Mouse (Mus musculus): ENCODE measurements around the gene Idua.

Gene Idua

DNA sequence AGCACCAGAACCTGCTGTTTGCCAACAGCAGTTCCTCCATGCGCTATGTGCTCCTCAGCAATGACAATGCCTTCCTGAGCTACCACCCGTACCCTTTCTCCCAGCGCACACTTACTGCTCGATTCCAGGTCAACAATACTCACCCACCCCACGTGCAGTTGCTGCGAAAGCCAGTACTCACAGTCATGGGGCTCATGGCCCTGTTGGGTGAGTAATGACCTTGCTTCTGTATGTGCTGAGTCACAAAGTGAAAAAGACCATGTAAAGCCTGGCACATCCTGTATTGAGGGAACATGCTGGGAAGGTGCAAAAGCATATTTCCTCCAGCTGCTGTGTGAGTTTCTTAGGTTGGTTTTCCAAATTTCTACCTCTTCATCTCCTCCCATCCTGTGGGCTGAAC, 20.7 kb downstream of the Idua start:
- no peak for DNase-seq (ENCODE audit: low read depth)

DNA sequence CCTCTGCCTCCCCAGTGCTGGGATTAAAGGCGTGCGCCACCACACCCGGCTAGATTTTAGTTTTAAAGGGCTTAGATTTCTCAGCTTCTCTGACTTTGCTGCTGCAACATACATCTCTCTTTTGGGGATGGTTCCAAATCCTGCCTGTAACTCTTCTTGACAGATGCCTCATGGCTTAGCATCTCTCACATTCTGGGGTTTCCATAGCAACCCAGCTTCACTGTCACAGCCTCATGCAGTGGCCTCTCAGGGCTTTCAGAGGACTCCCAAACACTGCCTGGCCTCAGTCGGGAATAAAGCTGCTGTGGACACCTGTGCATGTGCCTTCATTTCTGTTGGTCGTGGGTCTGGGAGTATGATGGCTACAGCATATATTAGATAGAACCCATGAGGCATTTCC, 29.0 kb downstream of the Idua start:
- no peak for DNase-seq (ENCODE audit: low read depth)

DNA sequence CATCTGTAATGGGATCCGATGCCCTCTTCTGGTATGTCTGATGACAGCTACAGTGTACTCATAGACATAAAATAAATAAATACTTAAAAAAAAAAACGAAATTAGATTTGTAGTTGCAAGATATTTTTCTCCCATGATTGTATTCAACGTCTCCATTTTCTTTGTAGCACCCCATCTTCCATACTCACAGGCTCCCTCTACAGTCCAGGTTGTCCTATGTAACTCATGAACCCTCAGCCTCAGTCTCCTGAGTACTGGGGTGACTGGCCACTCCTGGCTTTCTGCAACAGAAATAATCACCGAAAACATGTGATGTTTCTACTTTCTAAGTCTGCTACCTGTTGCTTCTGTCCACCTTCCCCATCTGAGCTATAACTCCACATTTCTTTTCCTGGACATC, 31.0 kb downstream of the Idua start:
- DNase-seq (ENCODE audit: low read depth) = peak; percentile 54

GRCm38 (mm10) chr5:108692271-108692670, 32.1 kb downstream of the Idua start, which contains the start of gene Fgfrl1:
Gene Fgfrl1 (plus strand): TSS chr5:108692382.
- DNase-seq (ENCODE audit: low read depth) = peak; percentile 89

GRCm38 (mm10) chr5:108693872-108694288, 33.7 kb downstream of the Idua start:
- DNase-seq (ENCODE audit: low read depth) = peak; percentile 95

- DNase-seq (ENCODE audit: low read depth) = peak; percentile 54
These were observed 34.5 kb downstream of the Idua start for GRCm38 (mm10) chr5:108694352-108695261.

- DNase-seq (ENCODE audit: low read depth) = no peak
These were observed 35.7 kb downstream of the Idua start for GRCm38 (mm10) chr5:108695861-108696260.

GRCm38 (mm10) chr5:108696542-108696941, 36.4 kb downstream of the Idua start:
- no peak for DNase-seq (ENCODE audit: low read depth)

- DNase-seq (ENCODE audit: low read depth) = no peak
These were observed 37.2 kb downstream of the Idua start for GRCm38 (mm10) chr5:108697341-108697753.

- no peak for DNase-seq (ENCODE audit: low read depth)
These were observed 40.2 kb downstream of the Idua start for GRCm38 (mm10) chr5:108700346-108700745.

GRCm38 (mm10) chr5:108701341-108702021, 41.4 kb downstream of the Idua start:
- DNase-seq (ENCODE audit: low read depth) = no peak

DNA sequence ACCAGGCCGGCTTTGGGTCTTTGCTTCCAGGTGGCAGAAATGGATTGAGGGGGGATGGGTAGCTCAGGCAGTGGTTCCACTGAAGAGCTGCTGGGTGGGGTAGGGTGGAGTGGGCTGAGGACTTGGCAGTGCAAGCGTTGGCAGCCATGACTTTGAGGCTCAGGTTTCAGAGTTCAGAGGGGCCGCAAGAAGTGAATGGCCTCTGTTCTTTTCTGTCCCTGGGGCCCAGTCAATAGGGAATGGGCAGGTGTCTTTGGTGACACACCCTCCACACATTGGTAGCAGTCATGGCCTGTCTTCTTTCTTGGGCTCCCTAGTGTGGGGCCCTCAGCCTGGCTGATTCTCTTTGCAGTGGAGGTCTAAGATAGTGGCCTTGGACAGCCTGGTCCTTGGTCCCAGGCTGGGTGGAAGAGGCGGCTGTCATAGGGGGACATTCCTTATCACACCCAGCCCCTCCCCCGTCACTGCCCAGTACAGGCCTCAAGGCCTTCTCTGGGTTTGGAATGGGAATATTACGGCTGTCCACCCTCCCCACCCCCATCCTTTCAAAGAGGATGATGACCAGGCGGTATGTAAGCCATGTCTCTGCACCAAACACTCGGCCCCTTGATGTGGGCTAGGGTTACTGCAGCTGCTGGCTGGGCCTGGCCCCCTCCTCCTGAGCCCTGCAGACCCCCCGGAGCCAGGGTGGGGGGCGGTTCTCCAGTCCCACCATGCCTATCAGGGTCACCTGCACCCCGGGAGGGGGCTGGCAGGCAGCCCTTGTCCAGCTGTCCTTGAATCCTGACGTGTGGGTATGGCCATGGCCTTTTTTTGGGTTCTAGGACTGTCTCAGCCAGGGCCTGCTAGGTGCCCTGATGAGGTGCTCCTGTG, 43.9 kb downstream of the Idua start:
- DNase-seq (ENCODE audit: low read depth) = no peak

GRCm38 (mm10) chr5:108707758-108708157, 47.6 kb downstream of the Idua start:
- no peak for DNase-seq (ENCODE audit: low read depth)

GRCm38 (mm10) chr5:108708419-108708818, 48.3 kb downstream of the Idua start:
- DNase-seq (ENCODE audit: low read depth) = no peak

DNA sequence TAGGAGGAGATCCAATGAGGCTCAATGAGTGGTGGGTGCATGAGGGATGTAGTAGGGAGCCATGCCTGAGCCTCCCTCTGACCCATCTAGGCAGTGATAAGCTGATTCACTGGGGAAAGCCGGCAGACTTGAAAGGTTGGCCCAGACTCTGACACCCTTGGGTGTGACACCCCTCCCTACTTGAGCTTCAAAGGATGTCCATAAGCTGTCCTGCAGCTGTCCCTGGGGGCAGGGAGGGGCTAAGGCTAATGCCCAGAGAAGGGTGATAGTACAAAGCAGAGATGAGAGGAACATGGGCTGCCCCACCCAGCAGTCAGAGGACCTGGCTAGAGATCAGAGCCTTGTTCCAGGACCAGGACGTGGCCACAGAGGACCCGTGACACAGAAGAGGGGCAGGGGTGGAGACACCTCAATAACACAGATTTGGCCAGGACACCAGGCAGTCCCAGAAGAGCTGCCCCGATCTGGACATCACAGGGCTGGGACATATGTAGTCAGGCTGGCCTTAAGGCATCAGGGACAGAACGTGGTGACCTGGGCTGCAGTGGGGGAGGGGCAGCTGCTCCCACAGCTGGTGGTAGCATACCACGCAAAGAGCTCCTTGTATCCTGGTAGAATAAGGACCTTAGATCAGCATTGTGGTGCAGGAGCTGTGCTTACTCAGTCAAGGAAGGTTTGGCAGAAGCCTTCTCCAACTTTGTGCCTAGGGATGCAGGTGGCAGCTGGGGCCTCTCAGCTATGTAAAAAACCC, 49.0 kb downstream of the Idua start:
- DNase-seq (ENCODE audit: low read depth) = no peak

GRCm38 (mm10) chr5:108711968-108712367, 51.8 kb downstream of the Idua start:
- no peak for DNase-seq (ENCODE audit: low read depth)

DNA sequence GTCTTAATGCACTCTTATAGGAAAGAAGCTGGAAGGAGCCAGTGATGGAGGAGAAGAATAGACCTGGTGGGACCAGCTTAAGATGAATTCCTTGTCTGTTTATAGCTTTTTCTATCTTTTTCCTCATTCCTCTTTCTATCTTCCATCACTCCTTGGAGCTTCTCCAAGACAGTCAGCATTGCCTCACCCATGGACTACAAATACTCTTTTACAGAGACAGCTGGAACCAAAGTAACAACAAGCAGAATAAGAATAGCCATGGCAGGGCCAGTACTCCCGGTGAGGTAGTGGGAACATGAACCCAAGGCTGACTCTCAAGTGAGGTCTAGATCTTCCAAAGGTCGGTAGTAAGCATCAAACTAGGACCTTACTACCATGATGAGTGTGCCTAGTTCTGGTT, 53.0 kb downstream of the Idua start:
- no peak for DNase-seq (ENCODE audit: low read depth)

DNA sequence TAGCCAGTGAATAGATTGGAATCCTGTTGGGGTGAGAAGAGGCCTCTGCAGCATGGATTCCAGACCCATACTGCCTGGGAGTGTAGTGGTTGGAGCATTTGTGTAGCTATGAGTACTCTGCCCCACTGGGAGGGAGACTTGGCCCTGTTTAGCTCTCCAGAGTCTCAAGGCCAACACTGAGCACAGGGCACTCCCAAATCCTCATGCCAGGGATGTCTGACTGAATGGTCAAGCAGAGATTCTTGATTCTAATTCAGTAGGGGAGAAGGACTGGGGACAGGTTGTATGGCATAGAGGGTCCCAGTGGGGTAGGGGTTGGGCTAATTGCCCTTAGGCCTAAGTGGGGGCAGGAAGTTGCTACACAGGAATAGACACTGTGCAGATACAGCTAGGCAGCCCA, 53.6 kb downstream of the Idua start:
- DNase-seq (ENCODE audit: low read depth) = no peak

GRCm38 (mm10) chr5:108714149-108714548, 54.0 kb downstream of the Idua start:
- no peak for DNase-seq (ENCODE audit: low read depth)

GRCm38 (mm10) chr5:108715974-108716373, 55.8 kb downstream of the Idua start:
- DNase-seq (ENCODE audit: low read depth) = no peak

DNA sequence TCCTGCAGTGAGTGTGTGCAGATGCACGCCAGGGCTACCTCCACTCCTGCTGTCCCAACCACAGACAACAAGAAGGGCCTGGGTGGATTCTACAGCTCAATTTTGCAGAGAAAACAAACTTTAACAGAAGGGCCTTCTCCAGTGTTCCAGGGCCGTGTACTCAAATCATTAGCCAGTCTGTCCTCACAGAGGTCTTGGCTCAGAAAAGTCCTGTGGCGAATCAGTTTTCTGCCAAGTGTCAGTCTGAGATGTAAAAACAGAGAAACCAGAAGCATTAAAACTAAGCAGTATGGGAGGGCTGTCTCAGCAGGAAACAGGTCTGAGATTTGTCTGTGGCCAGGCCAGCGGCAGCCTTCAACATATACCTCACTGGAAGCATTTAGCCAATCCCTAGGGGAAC, 57.9 kb downstream of the Idua start:
- DNase-seq (ENCODE audit: low read depth) = no peak

GRCm38 (mm10) chr5:108719761-108720160, 59.6 kb downstream of the Idua start:
- no peak for DNase-seq (ENCODE audit: low read depth)

Data from induced T-regulatory cell, adult 2 months (primary cell).